Mouse (Mus musculus) small intestine, adult 2 months (tissue): ENCODE data around the gene Ttll2.
"Not testable (repeated sequence)": the region's sequence is repeated elsewhere in the genome, so short reads cannot be mapped to it uniquely, and the experiment has no call there.

Source experiments
- CTCF ChIP-seq: fragments of 200-500 bp; IDR thresholded peaks from 2 replicates; pipeline ENCODE4 v1.5.1; 2012; ENCODE audit warnings: low read depth, mild to moderate bottlenecking, control low read depth, inconsistent platforms, low read length, moderate library complexity, mixed read lengths; ENCODE audit not compliant: insufficient replicate concordance, insufficient read length; ENCODE audit errors: extremely low read depth
- POLR2A ChIP-seq: fragments of 200-500 bp; IDR thresholded peaks from 2 replicates; pipeline ENCODE4 v1.6.1; 2012; ENCODE audit warnings: low read depth, mild to moderate bottlenecking, control low read depth, inconsistent platforms, low read length, moderate library complexity

DNA sequence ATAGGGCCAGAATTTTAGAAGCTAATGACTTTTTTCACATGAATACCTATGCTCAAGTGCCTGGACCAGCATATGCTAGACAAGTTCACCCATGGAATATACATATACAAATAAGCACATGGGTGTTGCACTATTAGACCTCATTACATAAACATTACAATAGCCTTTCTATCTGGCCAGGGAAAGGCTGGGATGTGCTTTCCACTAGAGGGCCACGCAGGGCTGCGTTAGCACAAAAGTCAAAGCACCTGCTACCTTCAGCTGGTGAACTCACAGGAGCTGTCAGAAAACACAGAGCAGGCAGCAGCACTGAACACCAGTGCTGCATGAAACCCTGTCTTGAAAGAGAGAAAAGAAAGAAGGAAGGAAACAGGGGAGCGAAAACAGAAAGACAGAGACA is 25.4 kb upstream of the Ttll2 start:
- TF ChIP-seq POLR2A, CTCF: not testable (repeated sequence)
